Mouse (Mus musculus) CH12.LX (cell line): Measurements from ENCODE around the gene Fermt1. TPM values are rescaled to one million over a fixed set of nuclear protein-coding genes. Genes with fewer than 3 reads are reported as not detected.

ENCODE experiments used
- DNase-seq: peaks from one replicate; pipeline ENCODE4 v3.0.0-alpha.2; 2013; ENCODE audit errors: extremely low read depth
- H3K27ac ChIP-seq: 2 replicates; pipeline ENCODE4 v1.5.1; 2012; ENCODE audit warnings: low read depth, mild to moderate bottlenecking, control low read depth, moderate library complexity; ENCODE audit not compliant: insufficient read depth
- H3K27me3 ChIP-seq: replicated peaks from 2 replicates; pipeline ENCODE3; 2012; ENCODE audit warnings: inconsistent platforms
- H3K36me3 ChIP-seq, 2 experiments: replicated peaks in 1 of 2; 2 replicates each; pipeline versions ENCODE3 to v1.6.1; 2012; ENCODE audit warnings: inconsistent platforms in 1 of 2, low read length in 1 of 2, mild to moderate bottlenecking in 1 of 2, mixed read lengths in 1 of 2, moderate library complexity in 1 of 2; ENCODE audit not compliant: control insufficient read depth in 1 of 2, insufficient read depth in 1 of 2
- H3K4me1 ChIP-seq, 2 experiments: 2 replicates each; pipeline ENCODE4 v1.6.1; 2012; ENCODE audit warnings: inconsistent platforms in 1 of 2, moderate library complexity in 1 of 2; ENCODE audit not compliant: insufficient read depth in 2 of 2, control insufficient read depth in 1 of 2
- H3K4me2 ChIP-seq: 2 replicates; pipeline ENCODE4 v1.6.1; 2012; ENCODE audit warnings: low read depth, mild to moderate bottlenecking, control low read depth; ENCODE audit not compliant: poor library complexity, insufficient read depth, severe bottlenecking
- H3K4me3 ChIP-seq, 3 experiments: fragments of 150-350 bp in 1 of 3; sonication (generic) in 1 of 3; replicated peaks in 1 of 3; 2 replicates each; pipeline versions ENCODE3 to v1.5.1; 2011 to 2012; ENCODE audit warnings: low read depth in 2 of 3, low read length in 2 of 3, mild to moderate bottlenecking in 2 of 3, moderate library complexity in 2 of 3, control low read depth in 1 of 3, improper control_type of control experiment in 1 of 3, inconsistent platforms in 1 of 3, mixed read lengths in 1 of 3; ENCODE audit not compliant: poor library complexity in 1 of 3
- H3K79me2 ChIP-seq: replicated peaks from 2 replicates; pipeline ENCODE4 v1.6.1; 2012; ENCODE audit warnings: mild to moderate bottlenecking, moderate library complexity; ENCODE audit not compliant: control insufficient read depth, poor library complexity, insufficient read depth, severe bottlenecking; ENCODE audit errors: extremely low read depth
- H3K9ac ChIP-seq: 2 replicates; pipeline ENCODE4 v1.6.1; 2012; ENCODE audit warnings: low read depth, mild to moderate bottlenecking, control low read depth, moderate library complexity; ENCODE audit not compliant: insufficient read depth
- H3K9me3 ChIP-seq: replicated peaks from 2 replicates; pipeline ENCODE3; 2012; ENCODE audit warnings: low read length, inconsistent platforms, mixed read lengths
- BHLHE40 ChIP-seq: IDR thresholded peaks from 2 replicates; pipeline ENCODE4 v1.6.1; 2011; ENCODE audit warnings: mild to moderate bottlenecking, low read depth, low read length, improper control_type of control experiment
- E2F4 ChIP-seq: IDR thresholded peaks from 2 replicates; pipeline ENCODE4 v1.6.1; 2011; ENCODE audit warnings: low read depth, low read length, improper control_type of control experiment; ENCODE audit not compliant: insufficient replicate concordance
- ELF1 ChIP-seq: IDR thresholded peaks from 2 replicates; pipeline ENCODE4 v1.6.1; 2014; ENCODE audit warnings: low read depth, mild to moderate bottlenecking, inconsistent platforms, low read length, improper control_type of control experiment
- JUN ChIP-seq: IDR thresholded peaks from 2 replicates; pipeline ENCODE4 v1.6.1; 2011; ENCODE audit warnings: low read depth, mild to moderate bottlenecking, low read length, improper control_type of control experiment, moderate library complexity; ENCODE audit not compliant: insufficient read depth
- JUND ChIP-seq: conservative IDR thresholded peaks from 2 replicates; pipeline ENCODE4 v1.6.1; 2011; ENCODE audit warnings: low read depth, low read length, improper control_type of control experiment
- KAT2A ChIP-seq: IDR thresholded peaks from 2 replicates; pipeline ENCODE4 v1.6.1; 2012; ENCODE audit warnings: low read length, improper control_type of control experiment, inconsistent platforms; ENCODE audit not compliant: insufficient replicate concordance
- MAX ChIP-seq: IDR thresholded peaks from 2 replicates; pipeline ENCODE4 v1.6.1; 2011; ENCODE audit warnings: low read length, improper control_type of control experiment
- MAZ ChIP-seq: IDR thresholded peaks from 2 replicates; pipeline ENCODE4 v1.6.1; 2012; ENCODE audit warnings: low read depth, mild to moderate bottlenecking, inconsistent platforms, low read length, improper control_type of control experiment, moderate library complexity
- NELFE ChIP-seq: IDR thresholded peaks from 2 replicates; pipeline ENCODE4 v1.6.1; 2011; ENCODE audit warnings: low read depth, low read length, improper control_type of control experiment
- NRF1 ChIP-seq: IDR thresholded peaks from 2 replicates; pipeline ENCODE4 v1.6.1; 2014; ENCODE audit warnings: low read depth, mild to moderate bottlenecking, inconsistent platforms, low read length, improper control_type of control experiment, moderate library complexity
- PAX5 ChIP-seq: IDR thresholded peaks from 2 replicates; pipeline ENCODE4 v1.6.1; 2012; ENCODE audit warnings: low read length, inconsistent platforms, mixed read lengths
- POLR2AphosphoS2 ChIP-seq: IDR thresholded peaks from 2 replicates; pipeline ENCODE4 v1.6.1; 2011; ENCODE audit warnings: low read depth, low read length, improper control_type of control experiment
- RAD21 ChIP-seq: IDR thresholded peaks from 2 replicates; pipeline ENCODE4 v1.6.1; 2011; ENCODE audit warnings: low read depth, mild to moderate bottlenecking, low read length, improper control_type of control experiment, moderate library complexity
- SIN3A ChIP-seq: IDR thresholded peaks from 2 replicates; pipeline ENCODE4 v1.6.1; 2012; ENCODE audit warnings: low read length, improper control_type of control experiment, inconsistent platforms
- SMC3 ChIP-seq: IDR thresholded peaks from 2 replicates; pipeline ENCODE4 v1.6.1; 2011; ENCODE audit warnings: low read depth, low read length, improper control_type of control experiment
- UBTF ChIP-seq: IDR thresholded peaks from 2 replicates; pipeline ENCODE4 v1.6.1; 2012; ENCODE audit warnings: low read depth, mild to moderate bottlenecking, inconsistent platforms, low read length, improper control_type of control experiment, moderate library complexity
- ZC3H11A ChIP-seq: IDR thresholded peaks from 2 replicates; pipeline ENCODE4 v1.6.1; 2012; ENCODE audit warnings: low read depth, mild to moderate bottlenecking, inconsistent platforms, low read length, improper control_type of control experiment
- ZKSCAN1 ChIP-seq: IDR thresholded peaks from 2 replicates; pipeline ENCODE4 v1.6.1; 2012; ENCODE audit warnings: low read depth, inconsistent platforms, low read length, improper control_type of control experiment, borderline replicate concordance
- ZNF384 ChIP-seq: IDR thresholded peaks from 2 replicates; pipeline ENCODE4 v1.6.1; 2012; ENCODE audit warnings: low read depth, low read length, improper control_type of control experiment, inconsistent platforms
- dilution Hi-C: fragments of 300-500 bp; cut with MboI; formaldehyde crosslinking; loops from 2 replicates; pipeline ENCODE4 v1.14.3; 2020; ENCODE audit warnings: low sequenced_read_pairs; ENCODE audit not compliant: extremely low pct_unique_long_range_greater_than_20kb, extremely low pct_ligation_motif_present
- in situ Hi-C: fragments of 300-500 bp; cut with MboI; formaldehyde crosslinking; loops from 3 replicates; pipeline ENCODE4 v1.14.3; 2019; ENCODE audit warnings: low sequenced_read_pairs, low pct_ligation_motif_present, low pct_unique_long_range_greater_than_20kb, mixed read lengths
- polyA plus RNA-seq: library from polyadenylated mRNA; unstranded; fragments of >175 nt; gene quantifications from 2 replicates; pipeline ENCODE4 v1.2.1, GENCODE M21; 2012; ENCODE audit warnings: low read depth; ENCODE audit not compliant: insufficient read length
- total RNA-seq, 2 experiments: library from RNA; depleted of rRNA; stranded (reverse); fragments of 300-350 nt in 1 of 2; fragments of >200 nt in 1 of 2; gene quantifications; 2 replicates each; pipeline ENCODE4 v1.2.3; 2012 to 2014

The Fermt1 gene
- total and polyA plus RNA-seq, 3 experiments, result not detected

DNA sequence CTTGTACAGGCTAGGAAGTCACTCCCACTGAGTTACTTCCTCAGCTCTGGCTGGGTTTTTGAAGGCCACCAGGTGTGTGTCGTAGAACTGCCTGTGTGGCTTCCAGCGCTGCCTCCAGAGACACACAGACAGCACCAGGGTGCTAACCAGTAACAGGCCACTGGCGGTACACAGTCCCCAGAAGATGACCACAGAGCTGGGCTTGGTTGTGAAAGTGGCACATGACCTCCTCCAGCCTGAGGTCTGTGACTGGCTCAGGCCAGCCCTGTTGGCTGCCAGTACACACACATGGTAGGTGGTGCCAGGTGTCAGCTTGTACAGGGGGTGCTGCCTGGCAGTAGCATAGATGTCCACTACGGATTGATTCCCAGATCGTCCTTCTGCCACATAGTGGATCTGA, 76.0 kb downstream of the Fermt1 start:
- H3K27me3 ChIP-seq, result peaks cover under 1% of the 10 kb centered on the region
- peaks cover 18 to 27% of the 10 kb centered on the region in 2 experiments for H3K36me3 ChIP-seq
- H3K9ac ChIP-seq, result no peak overlapping the region
- no peak overlapping the region for H3K4me2 ChIP-seq
- H3K4me3 ChIP-seq, result no peak overlapping the region
- H3K4me1 ChIP-seq, result peaks cover 0 to 7% of the 10 kb centered on the region in 2 experiments; a peak in 2 of 4 replicates
- no peak for DNase-seq
- dilution Hi-C loops (no loop called here), in situ Hi-C loops (no loop called here)
- H3K79me2 ChIP-seq, result no peaks in the 10 kb centered on the region
- no peak overlapping the region for H3K27ac ChIP-seq
- TF ChIP-seq BHLHE40 (no peak), UBTF (no peak), RAD21 (no peak), NELFE (no peak), POLR2AphosphoS2 (no peak), SMC3 (no peak), NRF1 (no peak), ELF1 (no peak), ZC3H11A (no peak)
- no peaks in the 10 kb centered on the region for H3K9me3 ChIP-seq

DNA sequence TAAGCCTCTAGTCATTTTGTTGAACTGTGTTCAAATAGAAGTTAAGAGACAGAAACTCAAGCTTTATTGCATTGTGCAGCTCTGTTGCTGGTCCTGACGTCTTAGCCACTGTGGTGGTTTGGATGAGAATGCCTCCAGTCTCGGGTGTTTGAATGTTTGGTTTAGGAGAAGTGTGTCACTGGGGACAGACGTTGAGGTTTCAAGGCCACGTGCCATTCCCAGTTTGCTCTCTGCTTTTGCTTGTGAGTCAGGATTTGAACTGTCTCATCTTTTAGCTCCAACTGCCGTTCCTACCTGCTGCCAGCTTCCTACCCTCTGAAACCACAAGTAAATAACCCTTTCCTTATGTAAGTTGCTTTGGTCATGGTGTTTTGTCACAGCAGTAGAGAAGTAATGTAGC, 78.2 kb downstream of the Fermt1 start:
- H3K27me3 ChIP-seq, result no peaks in the 10 kb centered on the region
- dilution Hi-C loops (no loop called here), in situ Hi-C loops (no loop called here)
- no peaks in the 10 kb centered on the region for H3K79me2 ChIP-seq
- H3K4me2 ChIP-seq, result no peak overlapping the region
- H3K4me3 ChIP-seq, result no peak overlapping the region
- H3K27ac ChIP-seq, result no peak overlapping the region
- no peak for TF ChIP-seq MAZ
- TF ChIP-seq JUND, result no peak
- TF ChIP-seq JUN, result no peak
- peaks cover 0 to 7% of the 10 kb centered on the region in 2 experiments; a peak in 2 of 4 replicates for H3K4me1 ChIP-seq
- DNase-seq, result no peak
- no peaks in the 10 kb centered on the region for H3K9me3 ChIP-seq
- no peak overlapping the region for H3K9ac ChIP-seq
- peaks cover 29 to 46% of the 10 kb centered on the region in 2 experiments for H3K36me3 ChIP-seq

DNA sequence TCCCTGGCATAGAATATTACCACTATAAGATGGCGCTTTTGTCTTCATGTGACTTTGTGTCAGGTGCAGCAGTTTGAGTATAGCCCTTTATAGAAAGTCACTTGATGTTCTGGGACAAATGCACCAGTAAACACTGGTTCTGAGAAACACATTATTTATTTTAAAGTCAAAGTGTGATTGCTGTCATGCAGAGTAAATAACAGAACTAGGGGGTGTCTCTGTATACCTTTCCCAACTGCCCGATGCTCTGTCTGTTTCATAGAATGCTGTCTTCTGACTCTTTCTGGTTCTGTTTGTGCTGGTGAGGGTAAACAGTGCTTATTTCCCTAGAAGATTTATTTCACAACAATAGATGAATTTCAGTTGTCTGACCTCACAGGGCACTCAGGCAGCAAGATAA, 82.4 kb downstream of the Fermt1 start:
- H3K79me2 ChIP-seq, result peaks cover 3% of the 10 kb centered on the region; the same call in 1 of the 2 replicates
- TF ChIP-seq E2F4 (no peak), ZNF384 (no peak), MAX (no peak), NELFE (no peak), BHLHE40 (no peak), ZKSCAN1 (no peak), PAX5 (no peak), MAZ (no peak), KAT2A (no peak), SIN3A (no peak), SMC3 (no peak)
- no peak overlapping the region for H3K9ac ChIP-seq
- peaks cover 32 to 78% of the 10 kb centered on the region in 2 experiments for H3K36me3 ChIP-seq
- H3K4me3 ChIP-seq, result no peak overlapping the region
- H3K27me3 ChIP-seq, result no peaks in the 10 kb centered on the region
- dilution Hi-C loops, result no loop called here
- H3K9me3 ChIP-seq, result no peaks in the 10 kb centered on the region
- no peaks in the 10 kb centered on the region for H3K4me1 ChIP-seq
- in situ Hi-C loops, result no loop called here
- no peak overlapping the region for H3K27ac ChIP-seq
- DNase-seq, result no peak
- no peak overlapping the region for H3K4me2 ChIP-seq
